Mouse (Mus musculus) lung, adult 2 months (tissue): Measurements from ENCODE around the gene Gadl1. TPM values are rescaled to one million over a fixed set of nuclear protein-coding genes. Genes with fewer than 3 reads are reported as not detected.

Experiments used
- DNase-seq: peaks from one replicate; pipeline ENCODE4 v3.0.0; 2022
- H3K4me1 ChIP-seq: fragments of 200-500 bp; 2 replicates; pipeline ENCODE4 v1.6.1; 2011; ENCODE audit warnings: low read length; ENCODE audit not compliant: control insufficient read depth, insufficient read depth
- H3K4me3 ChIP-seq: fragments of 200-500 bp; replicated peaks from 2 replicates; pipeline ENCODE3; 2011; ENCODE audit warnings: low read depth, mild to moderate bottlenecking, control low read depth, low read length; ENCODE audit errors: extremely low read depth
- CTCF ChIP-seq: fragments of 200-500 bp; IDR thresholded peaks from 2 replicates; pipeline ENCODE4 v1.5.1; 2011; ENCODE audit warnings: mild to moderate bottlenecking, low read length, control low read depth; ENCODE audit not compliant: insufficient read depth
- POLR2A ChIP-seq: fragments of 200-500 bp; IDR thresholded peaks from 2 replicates; pipeline ENCODE4 v1.6.1; 2011; ENCODE audit warnings: low read depth, mild to moderate bottlenecking, control low read depth, low read length, borderline replicate concordance; ENCODE audit errors: extremely low read depth
- WGBS: fragments of 180-500 bp; shearing (Covaris S2); methylation state at CpG from one replicate; pipeline ENCODE4 v1.1.7; 2018; 5-methylcytosine and 5-hydroxymethylcytosine counted together
- polyA plus RNA-seq: library from polyadenylated mRNA; depleted of rRNA; stranded (reverse); fragments of >200 nt; gene quantifications from 2 replicates; pipeline ENCODE4 v1.2.3, GENCODE M21; 2012

Gene Gadl1
- polyA plus RNA-seq, 1 experiment = 0.05 TPM

DNA sequence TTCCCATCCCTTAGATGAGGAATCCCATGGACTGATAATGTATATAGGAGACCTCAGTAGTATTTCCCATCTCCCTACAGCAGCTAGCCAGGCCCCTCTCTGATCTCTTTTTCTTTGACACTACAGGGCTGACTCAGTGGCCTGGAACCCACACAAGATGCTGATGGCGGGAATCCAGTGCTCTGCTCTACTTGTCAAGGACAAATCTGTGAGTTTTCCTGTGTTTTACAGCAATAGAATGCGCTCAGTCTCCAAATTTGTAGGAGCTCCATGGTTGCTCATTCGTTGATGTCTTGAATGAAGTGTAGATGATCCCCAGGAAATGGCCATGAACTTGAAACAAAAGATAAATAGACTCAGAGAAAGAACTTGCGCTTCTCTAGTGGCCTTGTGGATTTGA lies 56.9 kb downstream of the Gadl1 start:
- Histone ChIP-seq H3K4me3 (no peak overlapping the region), H3K4me1 (no peaks in the 10 kb centered on the region)
- DNase-seq = no peak
- 71% methylated on average over 4 of the region's 4 CpGs for WGBS
- TF ChIP-seq CTCF (no peak), POLR2A (no peak)

DNA sequence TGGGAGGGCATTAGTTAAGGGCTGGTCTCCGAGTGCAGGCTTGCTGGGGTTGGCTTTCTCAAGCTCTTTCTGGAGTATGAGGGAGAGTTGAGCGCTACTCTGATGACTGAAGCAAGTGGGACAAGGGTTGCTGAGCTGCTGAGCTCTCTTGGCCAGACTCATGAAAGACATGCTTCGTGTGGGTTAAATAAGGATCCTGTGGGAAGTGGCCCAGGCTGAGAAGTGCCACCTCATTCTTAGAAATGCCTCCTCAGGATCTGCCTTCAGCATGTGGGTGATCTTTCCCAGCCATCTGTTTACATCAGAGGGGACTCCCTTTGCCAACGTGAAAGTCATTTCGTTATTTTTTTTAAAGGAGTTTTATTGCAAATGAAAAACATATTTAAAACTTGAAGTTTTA lies 57.5 kb downstream of the Gadl1 start:
- H3K4me3 ChIP-seq = no peak overlapping the region
- no peak for DNase-seq
- no peak for TF ChIP-seq POLR2A
- TF ChIP-seq CTCF = no peak
- WGBS = 73% methylated on average over 5 of the region's 5 CpGs
- H3K4me1 ChIP-seq = no peaks in the 10 kb centered on the region

DNA sequence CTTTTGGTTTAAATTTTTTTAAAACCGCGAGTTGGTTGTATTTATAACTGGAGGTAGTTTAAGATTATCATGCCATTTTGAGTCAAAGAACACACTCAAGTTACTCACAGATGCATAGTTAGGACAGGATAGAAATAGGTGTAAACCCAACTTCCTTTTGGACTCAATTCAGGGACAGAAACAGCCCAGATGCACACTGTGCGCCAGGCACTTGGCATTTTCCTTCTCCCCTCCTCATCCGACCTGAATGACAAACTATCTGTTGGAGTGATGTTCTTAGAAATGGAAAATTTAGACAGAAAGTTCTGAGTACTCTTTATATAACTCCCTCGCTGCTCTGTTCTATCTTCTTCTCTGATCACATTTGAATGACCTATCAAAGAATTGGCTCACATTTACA lies 58.4 kb downstream of the Gadl1 start:
- 80% methylated on average over 5 of the region's 5 CpGs for WGBS
- H3K4me3 ChIP-seq = no peak overlapping the region
- H3K4me1 ChIP-seq = no peaks in the 10 kb centered on the region
- no peak for DNase-seq
- TF ChIP-seq POLR2A (no peak), CTCF (no peak)

DNA sequence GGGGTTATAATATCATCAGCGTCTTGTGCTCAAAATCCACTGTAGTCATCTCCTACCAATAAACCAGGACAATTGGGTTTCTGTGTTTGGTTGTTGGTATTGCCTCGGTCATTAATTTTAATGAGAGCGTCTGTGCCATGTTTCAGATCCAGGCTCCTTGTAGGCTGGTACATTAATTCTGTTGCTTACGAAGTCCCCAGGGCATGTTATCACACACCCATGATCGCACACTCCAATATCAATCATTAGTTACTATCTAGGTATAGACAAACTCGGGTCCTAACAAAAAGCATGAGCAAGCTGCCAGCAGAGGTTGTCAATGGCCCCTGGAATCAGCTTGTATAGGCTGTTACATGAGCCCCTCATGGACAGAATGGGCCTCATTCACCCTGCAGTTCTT lies 67.6 kb downstream of the Gadl1 start:
- Histone ChIP-seq H3K4me1 (no peaks in the 10 kb centered on the region), H3K4me3 (no peak overlapping the region)
- TF ChIP-seq CTCF (no peak), POLR2A (no peak)
- no peak for DNase-seq
- WGBS = 88% methylated on average over 6 of the region's 6 CpGs

DNA sequence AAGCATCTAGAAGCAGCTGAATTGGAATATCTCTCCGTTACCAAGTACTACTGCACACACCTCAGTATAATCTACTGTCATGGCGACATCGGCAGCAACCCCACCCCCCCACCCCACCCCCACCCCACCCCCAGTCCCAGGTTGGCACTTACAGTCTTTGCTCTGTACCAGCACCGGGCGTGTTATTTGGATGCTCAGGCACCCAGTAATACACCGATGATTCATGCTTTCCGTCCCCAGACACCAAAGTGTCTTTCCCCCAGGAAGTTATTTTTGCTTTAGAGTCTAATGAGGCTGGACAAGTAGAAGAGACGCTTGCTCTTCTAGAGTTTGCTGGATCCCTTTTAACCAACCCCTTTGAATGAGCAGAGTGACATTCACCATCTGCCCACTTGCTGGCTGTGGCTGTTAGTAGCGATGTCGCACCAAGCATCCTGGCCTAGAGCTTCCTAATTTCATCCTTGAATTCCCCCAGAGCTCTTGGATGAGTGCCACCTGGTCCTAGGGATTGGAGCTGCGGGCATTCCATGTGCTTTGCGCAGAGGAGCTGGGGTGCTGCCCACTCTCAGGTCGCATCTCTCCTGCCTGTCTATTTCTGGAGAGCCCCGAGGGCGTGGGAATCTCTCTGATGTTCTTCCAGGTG lies 68.5 kb downstream of the Gadl1 start:
- 87% methylated on average over 15 of the region's 15 CpGs for WGBS
- DNase-seq = no peak
- Histone ChIP-seq H3K4me3 (no peak overlapping the region), H3K4me1 (no peaks in the 10 kb centered on the region)
- TF ChIP-seq CTCF (no peak), POLR2A (no peak)

DNA sequence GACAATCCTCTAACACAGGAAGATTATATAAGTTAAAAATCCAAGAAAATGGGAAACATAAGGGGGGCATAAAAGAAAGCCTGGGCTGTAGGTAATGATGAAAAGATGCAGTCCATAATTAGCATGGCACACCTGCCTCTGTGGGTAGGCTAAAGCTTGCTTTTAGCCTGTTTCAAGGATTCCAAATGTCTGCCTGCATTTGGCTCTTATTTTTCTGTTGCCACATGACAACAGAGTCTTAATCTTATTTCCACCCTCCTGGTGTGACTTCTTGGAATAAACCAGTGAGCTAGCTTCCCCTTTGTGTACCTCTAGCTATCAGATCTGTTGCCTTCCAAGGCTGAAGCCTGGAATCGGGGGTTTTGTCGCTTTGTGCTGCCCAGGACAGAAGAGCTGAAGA lies 69.2 kb downstream of the Gadl1 start:
- TF ChIP-seq POLR2A (no peak), CTCF (no peak)
- 59% methylated on average over 2 of the region's 2 CpGs for WGBS
- no peak for DNase-seq
- Histone ChIP-seq H3K4me3 (no peak overlapping the region), H3K4me1 (no peaks in the 10 kb centered on the region)

DNA sequence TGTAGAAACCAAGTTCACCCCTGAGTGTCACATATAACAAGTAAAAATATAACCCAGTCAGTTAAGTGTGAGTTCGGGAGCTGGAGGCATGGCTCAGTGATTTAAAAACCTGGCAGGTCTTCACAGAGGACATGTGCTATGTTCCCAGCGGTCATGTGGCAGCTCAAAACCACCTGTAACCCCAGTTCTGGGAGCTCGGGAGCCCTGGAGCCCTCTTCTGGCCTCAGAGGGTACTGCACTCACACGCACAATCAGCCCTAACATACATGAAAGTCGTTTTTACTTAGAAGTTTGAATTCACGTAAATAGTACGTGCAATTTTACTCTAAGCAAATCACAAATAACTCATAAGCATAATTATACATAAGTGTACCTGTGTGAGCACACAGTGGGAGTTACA lies 81.4 kb downstream of the Gadl1 start:
- no peaks in the 10 kb centered on the region for H3K4me1 ChIP-seq
- WGBS = 90% methylated on average over 7 of the region's 7 CpGs
- no peak for DNase-seq
- H3K4me3 ChIP-seq = no peak overlapping the region
- no peak for TF ChIP-seq CTCF
- no peak for TF ChIP-seq POLR2A

DNA sequence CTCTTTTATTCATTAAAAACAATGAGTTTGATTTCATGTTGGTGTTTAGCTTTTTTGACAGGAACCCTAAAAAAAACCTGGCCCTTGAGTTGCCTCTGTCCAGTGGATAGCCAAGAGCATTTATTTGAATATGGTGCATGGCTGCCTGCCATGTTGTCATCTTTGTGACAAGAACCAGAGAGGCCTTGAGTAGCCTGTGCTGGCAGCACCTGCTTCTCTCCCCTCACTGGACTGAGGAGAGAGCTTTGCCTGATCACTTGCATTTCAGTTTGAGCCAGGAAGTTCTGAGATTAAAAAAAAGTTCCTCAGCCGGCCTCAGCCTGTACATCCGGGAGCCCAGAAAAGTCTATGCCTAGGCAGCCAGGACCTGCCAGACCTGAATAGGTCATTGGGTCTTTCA lies 85.5 kb downstream of the Gadl1 start:
- TF ChIP-seq CTCF = no peak
- no peak for TF ChIP-seq POLR2A
- H3K4me1 ChIP-seq = no peaks in the 10 kb centered on the region
- no peak overlapping the region for H3K4me3 ChIP-seq
- 45% methylated on average over 2 of the region's 2 CpGs for WGBS
- no peak for DNase-seq

DNA sequence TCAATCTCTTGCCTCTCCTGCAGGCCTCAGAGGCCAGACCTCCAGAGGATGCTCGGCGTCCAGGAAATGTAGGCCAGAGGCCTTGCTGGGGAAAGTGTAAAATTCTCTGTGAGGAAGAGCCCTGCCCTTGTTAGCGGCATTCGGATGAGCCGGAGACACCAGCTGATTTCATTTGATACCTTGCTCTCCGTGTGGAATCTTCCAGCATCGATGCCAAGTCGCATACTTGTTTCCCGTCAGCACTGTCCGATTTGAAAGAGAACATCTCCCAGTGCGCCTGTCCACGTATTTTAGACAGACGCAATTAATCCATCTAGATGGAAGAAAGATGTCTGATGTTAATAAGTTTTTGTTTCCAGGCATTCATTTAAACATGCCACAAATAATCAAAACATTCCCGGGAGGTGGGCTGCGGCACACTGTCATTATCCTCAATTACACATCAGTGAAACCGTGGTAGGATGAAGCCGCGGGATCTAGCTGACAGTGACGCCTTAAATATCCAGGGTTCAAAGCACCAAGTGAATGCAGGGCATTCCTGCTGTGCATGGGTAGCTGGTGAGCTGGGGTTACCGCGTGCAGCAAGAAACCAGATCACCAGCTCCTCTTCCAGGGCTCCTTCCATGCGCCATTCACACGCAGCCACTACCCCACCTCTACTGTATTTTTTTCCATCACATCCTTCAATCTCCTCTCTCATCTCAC lies 86.8 kb downstream of the Gadl1 start:
- no peak for TF ChIP-seq CTCF
- no peak for TF ChIP-seq POLR2A
- 84% methylated on average over 23 of the region's 23 CpGs for WGBS
- DNase-seq = no peak
- Histone ChIP-seq H3K4me1 (no peaks in the 10 kb centered on the region), H3K4me3 (no peak overlapping the region)

DNA sequence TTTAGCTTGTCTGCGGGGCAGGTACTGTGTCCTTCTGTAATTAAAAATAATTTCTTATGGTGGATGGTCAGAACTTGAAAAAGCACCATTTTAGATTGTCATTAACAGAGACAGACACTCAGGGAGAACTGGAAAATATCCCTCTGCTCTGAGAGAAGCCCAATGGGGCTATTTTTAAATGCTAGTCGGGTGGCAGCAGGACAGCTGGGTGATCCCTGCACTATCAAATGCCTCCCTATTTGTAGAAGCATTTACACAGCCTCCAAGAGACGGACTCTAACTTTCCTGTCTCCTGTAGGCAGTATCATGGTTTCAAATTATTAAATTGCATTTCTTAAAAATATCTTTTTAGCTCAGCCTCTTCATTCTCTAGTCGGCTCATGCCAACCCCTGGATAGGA lies 89.1 kb downstream of the Gadl1 start:
- Histone ChIP-seq H3K4me1 (no peaks in the 10 kb centered on the region), H3K4me3 (no peak overlapping the region)
- no peak for DNase-seq
- WGBS = 69% methylated on average over 4 of the region's 4 CpGs
- no peak for TF ChIP-seq CTCF
- no peak for TF ChIP-seq POLR2A
